Mouse (Mus musculus) heart, embryonic 13.5 days (tissue): ENCODE results near the gene Hist1h1c. TPM values are rescaled to one million over a fixed set of nuclear protein-coding genes. Genes with fewer than 3 reads are reported as not detected.

ENCODE experiments used
- ATAC-seq: fragments of 200-750 bp; cut with Nextera tagmentation; 2 replicates; pipeline ENCODE4 v1.8.0; 2017; ENCODE audit warnings: moderate TSS enrichment; ENCODE audit not compliant: insufficient number of reproducible peaks, low FRiP score, low TSS enrichment; ENCODE audit errors: extremely low read depth
- H3K27ac ChIP-seq: fragments of 300-500 bp; sonication (generic); replicated peaks from 2 replicates; pipeline ENCODE4 v1.5.1; 2015; ENCODE audit warnings: moderate library complexity, mild to moderate bottlenecking, inconsistent platforms
- H3K27me3 ChIP-seq: fragments of 300-500 bp; sonication (generic); replicated peaks from 2 replicates; pipeline ENCODE4 v1.6.1; 2015; ENCODE audit warnings: mild to moderate bottlenecking, inconsistent platforms
- H3K36me3 ChIP-seq: fragments of 300-500 bp; sonication (generic); 2 replicates; pipeline ENCODE4 v1.6.1; 2015; ENCODE audit warnings: mild to moderate bottlenecking, inconsistent platforms
- H3K4me1 ChIP-seq: fragments of 300-500 bp; sonication (generic); 2 replicates; pipeline ENCODE4 v1.6.1; 2015; ENCODE audit warnings: inconsistent platforms
- H3K4me2 ChIP-seq: fragments of 300-500 bp; sonication (generic); 2 replicates; pipeline ENCODE4 v1.6.1; 2015; ENCODE audit warnings: inconsistent platforms, mild to moderate bottlenecking, moderate library complexity
- H3K4me3 ChIP-seq: fragments of 300-500 bp; sonication (generic); 2 replicates; pipeline ENCODE4 v1.5.1; 2015; ENCODE audit warnings: moderate library complexity, mild to moderate bottlenecking, inconsistent platforms
- H3K9ac ChIP-seq: fragments of 300-500 bp; sonication (generic); 2 replicates; pipeline ENCODE4 v1.6.1; 2015; ENCODE audit warnings: inconsistent platforms, mild to moderate bottlenecking, moderate library complexity
- H3K9me3 ChIP-seq: fragments of 300-500 bp; sonication (generic); 2 replicates; pipeline ENCODE4 v1.6.1; 2016; ENCODE audit warnings: inconsistent platforms
- WGBS: fragments of 180-500 bp; shearing (Covaris S2); methylation state at CpG from one replicate; pipeline ENCODE4 v1.1.7; 2015; ENCODE audit warnings: mixed read lengths; 5-methylcytosine and 5-hydroxymethylcytosine counted together
- polyA plus RNA-seq: library from polyadenylated mRNA; unstranded; fragments of >200 nt; fragmentation: Nextera tagmentation; extraction: Ambion mirVana; gene quantifications from 2 replicates; pipeline ENCODE4 v1.2.1, GENCODE M21; 2015

Gene Hist1h1c
- polyA plus RNA-seq, 1 experiment from 2014 or later, result 31.2 TPM

GRCm38 (mm10) chr13:23739069-23739921, 687 bp downstream of the Hist1h1c start:
- ATAC-seq, result peak; percentile 79
- H3K4me1 ChIP-seq, result peaks cover 28% of the 10 kb centered on the region
- no peaks in the 10 kb centered on the region for H3K27me3 ChIP-seq
- no peaks in the 10 kb centered on the region for H3K9me3 ChIP-seq
- no peaks in the 10 kb centered on the region for H3K36me3 ChIP-seq
- H3K27ac ChIP-seq, result peak overlapping the region; percentile 100
- H3K4me3 ChIP-seq, result peak overlapping the region; percentile 74
- peak overlapping the region; percentile 98 for H3K4me2 ChIP-seq
- H3K9ac ChIP-seq, result peak overlapping the region; percentile 98
- WGBS, result under 1% methylated on average over 39 of the region's 39 CpGs

GRCm38 (mm10) chr13:23739922-23740252, 1.3 kb downstream of the Hist1h1c start:
- peak overlapping the region; percentile 98 for H3K4me2 ChIP-seq
- H3K9ac ChIP-seq, result peak overlapping the region; percentile 98
- no peaks in the 10 kb centered on the region for H3K36me3 ChIP-seq
- no peaks in the 10 kb centered on the region for H3K27me3 ChIP-seq
- no peak for ATAC-seq
- H3K9me3 ChIP-seq, result no peaks in the 10 kb centered on the region
- peaks cover 32% of the 10 kb centered on the region for H3K4me1 ChIP-seq
- H3K4me3 ChIP-seq, result peak overlapping the region; percentile 74
- WGBS, result under 1% methylated on average over 14 of the region's 14 CpGs
- peak overlapping the region; percentile 100 for H3K27ac ChIP-seq

- no peaks in the 10 kb centered on the region for H3K9me3 ChIP-seq
- H3K4me2 ChIP-seq, result peak overlapping the region; percentile 98
- H3K4me1 ChIP-seq, result peaks cover 32% of the 10 kb centered on the region
- peak overlapping the region; percentile 74 for H3K4me3 ChIP-seq
- peak overlapping the region; percentile 98 for H3K9ac ChIP-seq
- no peak for ATAC-seq
- H3K27ac ChIP-seq, result peak overlapping the region; percentile 100
- WGBS, result 29% methylated on average over 13 of the region's 13 CpGs
- no peaks in the 10 kb centered on the region for H3K27me3 ChIP-seq
- H3K36me3 ChIP-seq, result no peaks in the 10 kb centered on the region
Measured at GRCm38 (mm10) chr13:23740256-23740840, 1.7 kb downstream of the Hist1h1c start.

GRCm38 (mm10) chr13:23740910-23741309, 2.3 kb downstream of the Hist1h1c start:
- Histone ChIP-seq H3K4me2 (peak overlapping the region; percentile 98), H3K27me3 (no peaks in the 10 kb centered on the region), H3K4me1 (peaks cover 35% of the 10 kb centered on the region), H3K27ac (peak overlapping the region; percentile 100; the same call in 1 of the 2 replicates), H3K9ac (peak overlapping the region; percentile 98; the same call in 1 of the 2 replicates), H3K4me3 (peak overlapping the region; percentile 74; the same call in 1 of the 2 replicates), H3K36me3 (no peaks in the 10 kb centered on the region), H3K9me3 (no peaks in the 10 kb centered on the region)
- 52% methylated on average over 5 of the region's 5 CpGs for WGBS
- ATAC-seq, result no peak

GRCm38 (mm10) chr13:23742007-23742406, 3.4 kb downstream of the Hist1h1c start:
- H3K9ac ChIP-seq, result 0 out of 2 replicates have a peak overlapping the region, but pooled peaks have one; percentile 30
- no peak for ATAC-seq
- H3K36me3 ChIP-seq, result no peaks in the 10 kb centered on the region
- no peak overlapping the region for H3K4me3 ChIP-seq
- H3K4me1 ChIP-seq, result peaks cover 36% of the 10 kb centered on the region
- no peaks in the 10 kb centered on the region for H3K9me3 ChIP-seq
- H3K27me3 ChIP-seq, result no peaks in the 10 kb centered on the region
- H3K27ac ChIP-seq, result 0 out of 2 replicates have a peak overlapping the region, but pooled peaks have one; percentile 28
- peak overlapping the region; percentile 37 for H3K4me2 ChIP-seq

- peaks cover 42% of the 10 kb centered on the region for H3K4me1 ChIP-seq
- H3K9me3 ChIP-seq, result no peaks in the 10 kb centered on the region
- H3K36me3 ChIP-seq, result no peaks in the 10 kb centered on the region
- no peaks in the 10 kb centered on the region for H3K27me3 ChIP-seq
- 0 out of 2 replicates have a peak overlapping the region, but pooled peaks have one; percentile 2 for H3K9ac ChIP-seq
- no peak overlapping the region for H3K4me2 ChIP-seq
- H3K4me3 ChIP-seq, result no peak overlapping the region
- WGBS, result 86% methylated on average over 5 of the region's 5 CpGs
- ATAC-seq, result no peak
- H3K27ac ChIP-seq, result no peak overlapping the region
Measured at GRCm38 (mm10) chr13:23743215-23743614, 4.6 kb downstream of the Hist1h1c start.

- Histone ChIP-seq H3K27me3 (no peaks in the 10 kb centered on the region), H3K9ac (peak overlapping the region; percentile 75), H3K4me1 (peaks cover 42% of the 10 kb centered on the region), H3K4me2 (peak overlapping the region; percentile 70), H3K27ac (peak overlapping the region; percentile 98), H3K4me3 (peak overlapping the region; percentile 52), H3K9me3 (no peaks in the 10 kb centered on the region), H3K36me3 (no peaks in the 10 kb centered on the region)
- WGBS, result 44% methylated on average over 4 of the region's 4 CpGs
- ATAC-seq, result no peak
Measured at GRCm38 (mm10) chr13:23743963-23744362, 5.4 kb downstream of the Hist1h1c start.

- Histone ChIP-seq H3K4me1 (peaks cover 42% of the 10 kb centered on the region), H3K4me2 (peak overlapping the region; percentile 70), H3K27me3 (no peaks in the 10 kb centered on the region), H3K4me3 (peak overlapping the region; percentile 52), H3K9ac (peak overlapping the region; percentile 75), H3K27ac (peak overlapping the region; percentile 98), H3K9me3 (no peaks in the 10 kb centered on the region), H3K36me3 (no peaks in the 10 kb centered on the region)
- WGBS, result 2% methylated on average over 15 of the region's 36 CpGs
- no peak for ATAC-seq
Measured at GRCm38 (mm10) chr13:23744421-23745380, 6.1 kb downstream of the Hist1h1c start.

GRCm38 (mm10) chr13:23745381-23746161, 7.0 kb downstream of the Hist1h1c start, which contains the start of gene Hist1h3c:
Gene Hist1h3c (minus strand): TSS chr13:23745602.
- H3K36me3 ChIP-seq, result no peaks in the 10 kb centered on the region
- WGBS, result 1% methylated on average over 23 of the region's 28 CpGs
- peak within 1 kb of the TSS; percentile 52 for H3K4me3 ChIP-seq
- H3K27ac ChIP-seq, result peak within 1 kb of the TSS; percentile 98
- peak within 1 kb of the TSS; percentile 70 for H3K4me2 ChIP-seq
- H3K4me1 ChIP-seq, result peaks cover 39% of the 10 kb centered on the region
- ATAC-seq, result peak; percentile 52; the same call in 1 of the 2 replicates
- H3K9ac ChIP-seq, result peak within 1 kb of the TSS; percentile 83
- no peaks in the 10 kb centered on the region for H3K9me3 ChIP-seq
- H3K27me3 ChIP-seq, result no peaks in the 10 kb centered on the region
